Mouse (Mus musculus) neural tube, embryonic 12.5 days (tissue): Measurements from ENCODE around the gene Pwp2. TPM values are rescaled to one million over a fixed set of nuclear protein-coding genes. Genes with fewer than 3 reads are reported as not detected.

ENCODE experiments used
- polyA plus RNA-seq: library from polyadenylated mRNA; unstranded; fragments of >200 nt; fragmentation: Nextera tagmentation; extraction: Ambion mirVana; gene quantifications from 2 replicates; pipeline ENCODE4 v1.2.1, GENCODE M21; 2016

Pwp2 gene
- polyA plus RNA-seq, 1 experiment from 2014 or later: 22.2 TPM

Other genes starting within 250 kb of the Pwp2 start
- 2.2 and 3.0 TPM in 2 replicates for gene Trpm2, start 214.6 kb downstream of the Pwp2 start, polyA plus RNA-seq
- 35.4 and 35.8 TPM in 2 replicates for gene 1810043G02Rik, start 206.6 kb downstream of the Pwp2 start, polyA plus RNA-seq
- 113 and 115 TPM in 2 replicates for gene Pfkl, start 175.1 kb downstream of the Pwp2 start, polyA plus RNA-seq
- gene Dnmt3l, start 143.2 kb downstream of the Pwp2 start, polyA plus RNA-seq: not detected in 2 replicates
- 0.17 and 0.22 TPM in 2 replicates for gene Aire, start 141.5 kb downstream of the Pwp2 start, polyA plus RNA-seq
- gene Icosl, start 115.8 kb downstream of the Pwp2 start, polyA plus RNA-seq: 1.3 TPM in 2 replicates
- gene D10Jhu81e, start 15.4 kb downstream of the Pwp2 start, polyA plus RNA-seq: 19.0 and 23.7 TPM in 2 replicates
- 24.9 and 28.6 TPM in 2 replicates for gene Trappc10, start 59.5 kb upstream of the Pwp2 start, polyA plus RNA-seq
- gene Agpat3, start 167.3 kb upstream of the Pwp2 start, polyA plus RNA-seq: 62.4 and 65.1 TPM in 2 replicates
- gene Rrp1, start 227.9 kb upstream of the Pwp2 start, polyA plus RNA-seq: 333 and 347 TPM in 2 replicates
- gene Cstb, start 240.5 kb upstream of the Pwp2 start, polyA plus RNA-seq: 105 and 110 TPM in 2 replicates